Mouse (Mus musculus): ENCODE measurements at regions not wholly inside any gene's neighbourhood (a gene's known extent, or its start where the extent isn't known, plus 50 kb on each side); places are given as distances from the start of the nearest gene placed in this dataset.

DNA sequence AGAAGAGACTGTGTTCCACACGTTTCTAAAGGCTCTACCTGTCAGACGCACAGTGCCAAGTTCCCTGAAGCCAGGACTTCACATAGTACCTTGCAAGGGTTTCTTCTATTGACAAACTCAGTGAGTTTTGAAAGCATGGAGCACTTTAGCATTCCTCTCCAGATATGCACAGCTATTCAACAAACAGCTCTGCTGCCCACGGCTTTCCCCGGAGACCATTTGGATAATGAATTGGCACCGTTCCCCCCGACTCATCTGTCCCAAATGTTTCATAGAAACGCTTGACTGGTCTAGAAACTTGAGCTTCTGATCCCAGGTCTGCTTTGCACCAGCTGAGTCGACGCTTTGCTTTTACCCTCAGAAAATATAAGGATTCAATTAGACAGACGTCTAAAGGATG lies 162.2 kb upstream of the St6galnac5 start:
- TF ChIP-seq TAL1 (conservative IDR thresholded peaks at IDR 0.05; ENCODE audit: low read depth, low read length) (no peak), GATA1 (IDR thresholded peaks at IDR 0.05; ENCODE audit: borderline replicate concordance, low read length) (no peak), POLR2AphosphoS5 (IDR thresholded peaks at IDR 0.05; ENCODE audit: insufficient replicate concordance, low read depth, low read length) (no peak), GATA2 (IDR thresholded peaks at IDR 0.05; ENCODE audit: borderline replicate concordance, low read depth, low read length) (no peak), CTCF (IDR thresholded peaks at IDR 0.05; ENCODE audit: low read depth, low read length) (no peak)

DNA sequence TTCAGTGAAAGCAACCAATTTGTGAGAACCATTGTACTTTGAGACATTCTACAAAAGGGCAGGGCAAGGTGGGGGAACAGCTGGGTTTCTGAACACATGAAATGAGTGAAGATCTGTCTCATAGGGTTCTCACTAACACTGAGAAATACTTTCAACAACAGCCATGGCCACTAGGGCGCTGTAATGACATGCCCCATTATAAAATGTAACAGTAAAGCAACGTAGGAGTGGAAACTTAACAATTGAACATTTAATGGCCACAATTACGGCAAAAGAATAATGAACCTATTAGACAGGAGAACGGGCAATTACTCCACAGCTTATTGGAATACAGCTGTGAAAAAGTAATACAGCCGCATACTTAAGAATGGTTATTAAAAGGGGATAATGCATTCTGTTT lies 158.9 kb upstream of the St6galnac5 start:
- no peaks in the 10 kb centered on the region for H3K36me3 ChIP-seq (replicated peaks)
- no peak overlapping the region for H3K4me3 ChIP-seq (ENCODE audit: low read depth, low read length)
- ATAC-seq (ENCODE audit: extremely low read depth, insufficient number of reproducible peaks, low FRiP score, poor library complexity, severe bottlenecking) (no peak), DNase-seq (ENCODE audit: low spot score) (no peak)
- no peaks in the 10 kb centered on the region for H3K4me1 ChIP-seq (ENCODE audit: insufficient read depth, low read depth, low read length)
- TF ChIP-seq CTCF (IDR thresholded peaks at IDR 0.05; ENCODE audit: low read depth, low read length): no peak
- TF ChIP-seq GATA2 (IDR thresholded peaks at IDR 0.05; ENCODE audit: borderline replicate concordance, low read depth, low read length): no peak
- TF ChIP-seq TAL1 (conservative IDR thresholded peaks at IDR 0.05; ENCODE audit: low read depth, low read length): no peak
- TF ChIP-seq GATA1 (IDR thresholded peaks at IDR 0.05; ENCODE audit: borderline replicate concordance, low read length): no peak
- TF ChIP-seq POLR2AphosphoS5 (IDR thresholded peaks at IDR 0.05; ENCODE audit: insufficient replicate concordance, low read depth, low read length): no peak
- H3K9me3 ChIP-seq (replicated peaks): no peaks in the 10 kb centered on the region
- peaks cover 3% of the 10 kb centered on the region; the same call in 1 of the 2 replicates for H3K27me3 ChIP-seq (ENCODE audit: insufficient read depth, low read length)

More for the DNA sequence above, 162.2 kb upstream of the St6galnac5 start:
- H3K36me3 ChIP-seq (replicated peaks): no peaks in the 10 kb centered on the region
- no peaks in the 10 kb centered on the region for H3K9me3 ChIP-seq (replicated peaks)
- ATAC-seq (ENCODE audit: extremely low read depth, insufficient number of reproducible peaks, low FRiP score, poor library complexity, severe bottlenecking) (no peak), DNase-seq (ENCODE audit: low spot score) (no peak)
- no peak overlapping the region for H3K4me3 ChIP-seq (ENCODE audit: low read depth, low read length)
- peaks cover 3% of the 10 kb centered on the region; the same call in 1 of the 2 replicates for H3K27me3 ChIP-seq (ENCODE audit: insufficient read depth, low read length)
- H3K4me1 ChIP-seq (ENCODE audit: insufficient read depth, low read depth, low read length): peaks cover 3% of the 10 kb centered on the region; the same call in 1 of the 2 replicates

DNA sequence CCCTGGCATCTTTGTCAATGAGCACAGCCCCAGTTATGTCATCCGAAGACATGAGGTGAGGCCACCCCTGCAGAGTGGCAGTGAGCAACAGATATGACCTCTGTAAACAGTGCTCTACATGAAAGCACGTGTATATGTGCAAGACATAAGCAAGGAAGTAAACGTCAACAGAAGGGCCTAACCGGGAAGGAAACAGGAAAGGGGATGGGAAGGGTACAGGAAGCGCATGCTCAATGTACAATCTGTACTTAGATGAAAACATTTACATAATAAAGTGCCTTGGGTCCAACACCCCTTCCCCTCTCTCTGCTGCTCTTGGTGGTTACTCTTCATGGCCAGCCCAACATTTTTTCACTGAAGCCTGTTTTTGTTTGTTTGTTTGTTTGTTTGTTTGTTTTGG lies 143.3 kb upstream of the St6galnac5 start:
- Histone ChIP-seq H3K4me1 (ENCODE audit: insufficient read depth, low read depth, low read length) (no peaks in the 10 kb centered on the region), H3K27me3 (ENCODE audit: insufficient read depth, low read length) (0 out of 2 replicates have a peak, but pooled peaks cover 3% of the 10 kb centered on the region), H3K36me3 (replicated peaks) (no peaks in the 10 kb centered on the region), H3K4me3 (ENCODE audit: low read depth, low read length) (no peak overlapping the region), H3K9me3 (replicated peaks) (no peaks in the 10 kb centered on the region)
- ATAC-seq (ENCODE audit: extremely low read depth, insufficient number of reproducible peaks, low FRiP score, poor library complexity, severe bottlenecking): no peak
- no peak for DNase-seq (ENCODE audit: low spot score)
- no peak for TF ChIP-seq GATA2 (IDR thresholded peaks at IDR 0.05; ENCODE audit: borderline replicate concordance, low read depth, low read length)
- TF ChIP-seq TAL1 (conservative IDR thresholded peaks at IDR 0.05; ENCODE audit: low read depth, low read length): no peak
- no peak for TF ChIP-seq CTCF (IDR thresholded peaks at IDR 0.05; ENCODE audit: low read depth, low read length)
- TF ChIP-seq POLR2AphosphoS5 (IDR thresholded peaks at IDR 0.05; ENCODE audit: insufficient replicate concordance, low read depth, low read length): no peak
- TF ChIP-seq GATA1 (IDR thresholded peaks at IDR 0.05; ENCODE audit: borderline replicate concordance, low read length): no peak

- Histone ChIP-seq H3K4me3 (ENCODE audit: low read depth, low read length) (no peak overlapping the region), H3K4me1 (ENCODE audit: insufficient read depth, low read depth, low read length) (no peaks in the 10 kb centered on the region), H3K27me3 (ENCODE audit: insufficient read depth, low read length) (0 out of 2 replicates have a peak, but pooled peaks cover 3% of the 10 kb centered on the region), H3K9me3 (replicated peaks) (no peaks in the 10 kb centered on the region), H3K36me3 (replicated peaks) (no peaks in the 10 kb centered on the region)
- ATAC-seq (ENCODE audit: extremely low read depth, insufficient number of reproducible peaks, low FRiP score, poor library complexity, severe bottlenecking) (no peak), DNase-seq (ENCODE audit: low spot score) (no peak)
- TF ChIP-seq POLR2AphosphoS5 (IDR thresholded peaks at IDR 0.05; ENCODE audit: insufficient replicate concordance, low read depth, low read length): no peak
- TF ChIP-seq GATA1 (IDR thresholded peaks at IDR 0.05; ENCODE audit: borderline replicate concordance, low read length): no peak
- no peak for TF ChIP-seq CTCF (IDR thresholded peaks at IDR 0.05; ENCODE audit: low read depth, low read length)
- TF ChIP-seq GATA2 (IDR thresholded peaks at IDR 0.05; ENCODE audit: borderline replicate concordance, low read depth, low read length): no peak
- TF ChIP-seq TAL1 (conservative IDR thresholded peaks at IDR 0.05; ENCODE audit: low read depth, low read length): no peak
These were observed 139.9 kb upstream of the St6galnac5 start for GRCm38 (mm10) chr3:153121934-153122333.

GRCm38 (mm10) chr3:153119142-153119541 lies 137.1 kb upstream of the St6galnac5 start:
- H3K36me3 ChIP-seq (replicated peaks): no peaks in the 10 kb centered on the region
- no peak for TF ChIP-seq GATA2 (IDR thresholded peaks at IDR 0.05; ENCODE audit: borderline replicate concordance, low read depth, low read length)
- H3K4me3 ChIP-seq (ENCODE audit: low read depth, low read length): no peak overlapping the region
- H3K9me3 ChIP-seq (replicated peaks): no peaks in the 10 kb centered on the region
- no peak for ATAC-seq (ENCODE audit: extremely low read depth, insufficient number of reproducible peaks, low FRiP score, poor library complexity, severe bottlenecking)
- H3K27me3 ChIP-seq (ENCODE audit: insufficient read depth, low read length): 0 out of 2 replicates have a peak, but pooled peaks cover 6% of the 10 kb centered on the region
- no peak for DNase-seq (ENCODE audit: low spot score)
- no peaks in the 10 kb centered on the region for H3K4me1 ChIP-seq (ENCODE audit: insufficient read depth, low read depth, low read length)

GRCm38 (mm10) chr3:153118643-153119042 lies 136.6 kb upstream of the St6galnac5 start:
- H3K4me3 ChIP-seq (ENCODE audit: low read depth, low read length): no peak overlapping the region
- no peaks in the 10 kb centered on the region for H3K9me3 ChIP-seq (replicated peaks)
- DNase-seq (ENCODE audit: low spot score) (no peak), ATAC-seq (ENCODE audit: extremely low read depth, insufficient number of reproducible peaks, low FRiP score, poor library complexity, severe bottlenecking) (no peak)
- H3K36me3 ChIP-seq (replicated peaks): no peaks in the 10 kb centered on the region
- H3K27me3 ChIP-seq (ENCODE audit: insufficient read depth, low read length): 0 out of 2 replicates have a peak, but pooled peaks cover 6% of the 10 kb centered on the region
- TF ChIP-seq TAL1 (conservative IDR thresholded peaks at IDR 0.05; ENCODE audit: low read depth, low read length): no peak
- no peak for TF ChIP-seq GATA1 (IDR thresholded peaks at IDR 0.05; ENCODE audit: borderline replicate concordance, low read length)
- no peak for TF ChIP-seq CTCF (IDR thresholded peaks at IDR 0.05; ENCODE audit: low read depth, low read length)
- TF ChIP-seq POLR2AphosphoS5 (IDR thresholded peaks at IDR 0.05; ENCODE audit: insufficient replicate concordance, low read depth, low read length): no peak
- H3K4me1 ChIP-seq (ENCODE audit: insufficient read depth, low read depth, low read length): no peaks in the 10 kb centered on the region

Data from G1E (cell line).